Mouse (Mus musculus): ENCODE results near the gene Astn2.

DNA sequence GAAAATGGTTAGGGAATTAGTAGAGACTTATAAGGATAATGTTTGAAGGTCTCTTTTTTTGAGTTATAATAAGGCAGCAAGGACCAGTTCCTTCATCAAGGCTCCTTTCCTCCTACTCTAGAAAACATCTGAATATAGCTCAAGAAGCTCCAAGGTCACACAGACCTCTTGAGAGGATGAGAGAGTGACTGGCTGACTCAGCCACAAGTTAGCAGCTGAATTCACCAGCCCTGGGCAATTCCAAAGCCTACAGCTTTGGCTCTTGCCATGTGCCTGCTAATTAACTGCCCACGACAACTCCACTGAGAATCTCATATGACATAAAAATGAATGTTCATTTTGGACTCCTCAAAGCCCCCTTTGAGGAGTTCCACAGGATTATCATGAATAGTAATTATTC, 686.5 kb downstream of the Astn2 start:
- TF ChIP-seq POLR2A (IDR thresholded peaks at IDR 0.05; ENCODE audit: insufficient read length, low read depth) (no peak), USF1 (IDR thresholded peaks at IDR 0.05; ENCODE audit: low read depth) (no peak), SRF (IDR thresholded peaks at IDR 0.05; ENCODE audit: control insufficient read depth, insufficient read length, low read depth) (no peak), MYOD1 (IDR thresholded peaks at IDR 0.05; ENCODE audit: control insufficient read depth in 1 of 3, insufficient read length in 2 of 3, low read depth in 2 of 3) (no peak), TCF12 (IDR thresholded peaks at IDR 0.05; ENCODE audit: insufficient read depth, poor library complexity, severe bottlenecking) (no peak), MAX (IDR thresholded peaks at IDR 0.05; ENCODE audit: low read depth) (no peak), CEBPB (IDR thresholded peaks at IDR 0.05; ENCODE audit: insufficient read depth, poor library complexity, severe bottlenecking) (no peak), TCF3 (IDR thresholded peaks at IDR 0.05; ENCODE audit: insufficient read length, low read depth) (no peak), MYOG (IDR thresholded peaks at IDR 0.05; ENCODE audit: control insufficient read depth in 1 of 3, insufficient read depth in 1 of 3, insufficient read length in 2 of 3, low read depth in 2 of 3) (no peak)

Measured in myocyte (in vitro differentiated cells).